Mouse (Mus musculus): Measurements from ENCODE around the gene Cfap61.
"Not testable (repeated sequence)": the region's sequence is repeated elsewhere in the genome, so short reads cannot be mapped to it uniquely, and the experiment has no call there.

Gene Cfap61

DNA sequence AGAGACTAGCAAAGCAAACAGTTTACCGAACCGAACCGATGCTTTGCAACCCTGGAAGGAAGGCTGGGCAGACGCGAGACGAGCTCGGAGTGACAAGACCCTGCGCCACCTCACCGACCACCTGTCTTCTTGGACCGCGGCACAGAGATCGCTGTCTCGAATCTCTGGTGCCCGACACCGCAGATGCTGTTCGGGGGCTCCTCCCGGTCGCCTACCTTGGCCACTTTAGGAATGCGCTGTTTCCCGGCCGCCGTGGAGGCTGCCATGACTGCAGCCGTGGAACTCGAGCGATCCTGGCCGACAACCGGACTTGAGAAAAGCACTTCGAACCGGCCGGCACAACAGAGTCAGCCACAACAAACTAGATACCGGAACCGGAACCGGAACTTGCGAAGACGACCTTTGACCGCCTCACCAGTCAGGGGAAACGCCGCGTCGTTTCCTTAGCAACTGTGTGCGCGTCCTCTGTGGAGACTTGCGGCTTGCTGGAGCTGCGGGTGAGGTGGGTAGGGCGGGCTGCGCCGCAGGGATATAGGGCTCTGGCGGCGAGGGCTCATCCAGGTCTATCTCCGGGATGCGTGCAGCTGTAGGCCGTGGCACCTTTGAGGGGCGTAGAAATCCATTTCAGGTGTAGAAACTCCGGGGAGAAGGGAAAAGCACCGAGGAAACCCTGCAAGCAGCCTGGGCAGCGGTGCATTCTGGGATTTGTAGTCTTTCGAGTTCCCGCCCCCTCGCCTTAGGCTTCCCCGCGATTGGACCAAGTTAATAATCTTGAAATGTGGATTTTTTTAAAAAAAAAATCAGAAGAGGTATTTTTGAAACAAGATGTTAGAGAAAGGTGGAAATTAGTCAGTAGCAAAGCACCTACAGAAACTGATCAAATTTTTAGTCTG is at the start of gene Cfap61, which contains the start of gene Crnkl1:
TSS of gene Cfap61 (plus strand) at position 446 of the 893 bp plus-strand sequence.
TSS of gene Crnkl1 (minus strand) at position 676 of the 893 bp plus-strand sequence.
- peak; percentile 72 to 89 for DNase-seq (ENCODE audit: low spot score in 2 of 2)

GRCm38 (mm10) chr2:145884913-145885785 is 49.4 kb upstream of the Cfap61 start:
- DNase-seq (ENCODE audit: low spot score in 2 of 2), result no peak

GRCm38 (mm10) chr2:145887937-145888765 is 46.4 kb upstream of the Cfap61 start:
- DNase-seq (ENCODE audit: low spot score in 2 of 2), result no peak

- no peak for DNase-seq (ENCODE audit: low spot score in 2 of 2)
Measured at GRCm38 (mm10) chr2:145888766-145889480, 45.7 kb upstream of the Cfap61 start.

DNA sequence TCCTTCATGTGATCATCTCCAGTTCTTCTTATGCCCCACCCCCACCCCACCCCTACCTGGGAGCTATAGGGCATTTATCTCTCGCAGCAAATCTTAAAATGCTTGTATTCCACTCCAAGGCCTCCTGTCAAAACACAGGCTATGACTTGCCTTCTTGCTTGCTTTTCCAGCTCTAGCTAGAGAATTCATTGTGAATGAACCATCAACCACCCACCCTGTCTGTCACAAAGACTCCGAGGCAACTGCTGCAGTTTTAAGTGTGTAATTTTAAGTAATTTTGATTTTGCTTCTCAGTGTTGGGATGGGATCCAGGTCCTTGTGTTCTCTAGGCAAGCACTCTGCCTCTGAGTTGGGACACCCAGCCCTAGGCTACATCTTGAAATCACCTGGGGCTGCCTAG is 44.0 kb upstream of the Cfap61 start:
- no peak for DNase-seq (ENCODE audit: low spot score in 2 of 2)

- no peak for DNase-seq (ENCODE audit: low spot score in 2 of 2)
Measured at GRCm38 (mm10) chr2:145893756-145894155, 40.8 kb upstream of the Cfap61 start.

DNA sequence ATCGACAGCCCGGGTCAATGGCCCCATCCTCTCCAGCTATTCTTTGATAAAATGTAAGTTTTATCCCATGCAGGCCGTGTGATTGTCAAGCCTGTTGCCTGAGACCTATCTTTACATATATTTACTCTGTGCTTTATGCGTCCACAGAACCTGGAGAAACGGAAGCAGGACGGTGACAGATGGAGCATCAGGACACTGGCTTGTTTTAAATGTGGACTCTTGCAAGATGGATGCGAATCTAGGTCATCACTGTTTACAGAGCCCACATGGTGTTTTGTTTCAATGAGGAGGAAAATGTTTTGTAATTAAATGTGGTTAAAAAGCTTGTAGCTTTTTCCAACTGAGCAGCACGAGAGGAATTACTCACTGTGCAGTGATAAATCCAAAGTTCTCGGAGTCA is 36.5 kb upstream of the Cfap61 start:
- no peak for DNase-seq (ENCODE audit: low spot score in 2 of 2)

GRCm38 (mm10) chr2:145900318-145900717 is 34.3 kb upstream of the Cfap61 start:
- DNase-seq (ENCODE audit: low spot score in 2 of 2), result not testable (repeated sequence)

DNA sequence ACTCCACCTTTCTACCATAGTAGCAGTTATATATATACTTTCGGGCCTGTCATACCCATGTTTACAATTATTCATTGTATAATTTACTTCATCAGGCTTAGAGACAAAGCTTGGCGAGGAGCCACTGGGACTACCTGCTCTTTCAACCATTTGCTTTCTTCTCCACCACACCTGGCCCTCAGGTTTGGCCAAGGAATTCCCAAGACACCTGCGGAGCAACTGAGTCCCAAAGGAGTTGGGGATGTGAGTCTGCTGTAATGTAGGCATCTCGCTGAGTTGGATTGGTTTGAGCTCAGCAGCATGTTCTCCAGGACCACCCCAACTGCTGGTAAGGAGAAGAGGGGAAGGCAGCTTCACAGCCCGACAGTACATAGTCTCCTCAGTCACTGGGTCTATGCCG is 32.7 kb upstream of the Cfap61 start, which contains the start of gene Naa20:
TSS of gene Naa20 (plus strand) at position 239 of the 400 bp plus-strand sequence.
- DNase-seq (ENCODE audit: low spot score in 2 of 2), result no peak

GRCm38 (mm10) chr2:145903061-145903901 is 31.3 kb upstream of the Cfap61 start:
- DNase-seq (ENCODE audit: low spot score in 2 of 2), result peak; percentile 75 to 92

DNA sequence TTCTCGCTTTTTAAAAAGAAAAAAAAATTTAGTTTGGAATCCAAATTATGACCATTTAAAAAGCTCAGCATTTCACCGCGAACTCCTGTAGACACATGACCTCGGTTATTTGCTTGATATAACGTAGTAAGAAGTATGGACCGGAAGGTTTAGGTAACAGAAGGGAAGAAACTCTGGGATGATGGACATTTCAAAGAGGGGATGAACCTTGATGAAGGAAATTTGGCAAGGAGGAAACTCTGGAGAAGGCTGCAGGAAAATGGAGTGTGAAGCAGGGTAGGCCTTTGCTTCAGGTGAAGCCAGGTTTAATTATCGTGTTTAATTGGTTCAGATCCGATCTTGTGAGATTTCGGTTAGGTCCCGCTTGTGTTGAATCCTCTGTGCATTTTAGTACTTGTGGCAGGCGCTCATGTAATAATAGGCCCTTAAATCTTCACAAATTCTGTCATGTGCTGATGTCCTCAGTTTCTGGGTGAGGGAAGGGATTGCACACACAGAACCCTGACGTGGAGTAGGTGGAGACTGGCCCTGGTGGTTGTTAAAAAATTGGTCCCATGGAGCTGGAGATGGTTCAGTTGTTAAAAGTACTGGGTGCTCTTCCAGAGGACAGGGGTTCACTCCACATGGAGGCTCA is 30.5 kb upstream of the Cfap61 start:
- no peak for DNase-seq (ENCODE audit: low spot score in 2 of 2)

DNA sequence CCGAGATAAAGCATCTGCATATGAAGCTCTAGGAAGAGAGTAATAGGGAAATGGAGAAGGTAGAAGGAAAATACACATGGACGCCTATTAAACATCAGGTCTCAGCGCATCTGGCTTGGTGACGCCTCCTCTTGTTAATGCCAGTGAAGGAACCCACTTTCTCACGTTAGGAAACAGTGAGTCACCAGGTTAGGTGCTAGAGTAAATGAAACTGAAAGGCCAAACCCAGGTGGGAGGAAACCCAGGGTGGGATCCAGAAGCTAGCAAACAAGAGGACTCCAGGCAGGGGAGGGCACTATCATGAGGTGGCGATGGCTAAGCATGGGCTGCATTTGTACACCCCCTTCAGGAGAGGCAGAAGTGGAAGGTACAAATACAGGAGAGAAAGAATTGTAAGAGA is 29.4 kb upstream of the Cfap61 start:
- no peak for DNase-seq (ENCODE audit: low spot score in 2 of 2)

- not testable (repeated sequence) for DNase-seq (ENCODE audit: low spot score in 2 of 2)
Measured at GRCm38 (mm10) chr2:145905884-145906283, 28.7 kb upstream of the Cfap61 start.

DNA sequence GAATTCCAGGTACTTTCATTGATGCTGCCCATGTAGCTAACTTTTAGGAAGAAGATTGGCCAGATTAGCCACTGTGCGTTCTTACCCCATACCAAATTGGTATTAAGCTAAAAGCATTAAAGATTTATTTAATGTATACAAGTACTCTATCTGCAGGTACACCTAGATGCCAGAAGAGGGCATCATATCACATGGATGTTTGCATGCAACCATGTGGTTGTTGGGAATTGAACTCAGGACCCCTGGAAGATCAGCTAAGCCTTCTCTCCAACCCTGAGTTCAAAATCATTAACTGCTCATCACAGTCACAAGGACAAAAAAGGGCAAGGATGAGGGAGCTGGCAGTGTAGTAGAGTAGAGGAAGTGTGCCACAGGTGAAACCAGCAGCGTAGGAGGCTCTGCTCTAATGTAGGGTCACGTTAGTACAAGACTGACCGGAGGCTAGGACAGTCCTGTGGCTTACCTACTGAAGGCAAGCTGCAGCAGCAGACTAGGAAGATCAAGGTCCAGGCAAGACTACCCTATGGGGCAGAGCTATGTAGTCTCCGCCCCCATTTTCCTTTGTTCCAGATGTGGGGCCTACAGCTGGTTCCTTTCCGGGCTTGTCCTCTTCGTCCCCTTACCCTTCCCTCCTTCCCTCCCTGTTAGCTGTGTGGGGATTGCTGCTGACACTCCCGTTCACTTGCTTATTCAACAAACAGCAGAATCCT is 13.5 kb upstream of the Cfap61 start:
- no peak for DNase-seq (ENCODE audit: low spot score in 2 of 2)

- no peak for DNase-seq (ENCODE audit: low spot score in 2 of 2)
Measured at GRCm38 (mm10) chr2:145936975-145937374, 2.4 kb downstream of the Cfap61 start.

- no peak for DNase-seq (ENCODE audit: low spot score in 2 of 2)
Measured at GRCm38 (mm10) chr2:145941403-145941802, 6.8 kb downstream of the Cfap61 start.

- DNase-seq (ENCODE audit: low spot score in 2 of 2), result no peak
Measured at GRCm38 (mm10) chr2:145944286-145944685, 9.7 kb downstream of the Cfap61 start.

DNA sequence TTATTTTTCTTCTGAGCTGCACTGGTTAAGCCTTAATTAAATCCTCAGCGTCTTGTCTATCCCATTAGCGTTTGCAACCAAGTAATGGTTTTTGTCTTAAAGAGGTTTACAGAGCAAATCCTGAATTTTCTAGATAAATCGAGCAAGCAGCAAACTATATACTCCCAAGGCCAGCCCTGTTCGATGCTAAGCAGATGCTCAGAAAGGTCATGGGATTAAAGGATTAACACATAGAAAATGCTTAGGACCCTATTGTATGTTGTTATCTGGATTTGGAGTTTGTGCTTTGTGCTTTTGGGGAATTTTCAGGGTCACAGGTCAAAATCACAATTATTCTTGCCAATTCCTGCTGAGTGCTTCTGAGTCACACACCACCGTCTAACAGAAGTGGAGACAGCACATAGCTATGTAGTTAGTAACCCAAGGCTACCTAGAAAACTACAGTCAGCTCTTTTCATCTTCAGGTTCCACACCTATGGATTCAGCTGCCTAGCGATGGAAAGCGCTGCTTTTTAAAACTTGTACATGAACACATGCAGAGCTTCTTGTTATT is 13.9 kb downstream of the Cfap61 start:
- no peak for DNase-seq (ENCODE audit: low spot score in 2 of 2)

Measured in cerebellum, postnatal 4 days (tissue).